Mouse (Mus musculus) adrenal gland, adult 18-20 months (tissue): ENCODE data around the gene Gm572. TPM values are rescaled to one million over a fixed set of nuclear protein-coding genes. Genes with fewer than 3 reads are reported as not detected.

Experiments used
- DNase-seq, 2 experiments: peaks; one replicate each; pipeline ENCODE4 v3.0.0; 2021 to 2022; ENCODE audit warnings: low spot score in 2 of 2
- long read RNA-seq, 2 experiments: library from polyadenylated mRNA; stranded (forward); transcript quantifications; one replicate each; pipeline ENCODE4 v2.0.0; 2021
- total RNA-seq, 2 experiments: library from RNA; stranded (reverse); gene quantifications; 1 replicate in 1 of 2; 2 replicates in 1 of 2; pipeline ENCODE4 v1.2.3; 2021

Gene Gm572
- not detected for total RNA-seq
- long read RNA-seq, experiment 1, result 0 reads
- long read RNA-seq, experiment 2, result 0 reads

DNA sequence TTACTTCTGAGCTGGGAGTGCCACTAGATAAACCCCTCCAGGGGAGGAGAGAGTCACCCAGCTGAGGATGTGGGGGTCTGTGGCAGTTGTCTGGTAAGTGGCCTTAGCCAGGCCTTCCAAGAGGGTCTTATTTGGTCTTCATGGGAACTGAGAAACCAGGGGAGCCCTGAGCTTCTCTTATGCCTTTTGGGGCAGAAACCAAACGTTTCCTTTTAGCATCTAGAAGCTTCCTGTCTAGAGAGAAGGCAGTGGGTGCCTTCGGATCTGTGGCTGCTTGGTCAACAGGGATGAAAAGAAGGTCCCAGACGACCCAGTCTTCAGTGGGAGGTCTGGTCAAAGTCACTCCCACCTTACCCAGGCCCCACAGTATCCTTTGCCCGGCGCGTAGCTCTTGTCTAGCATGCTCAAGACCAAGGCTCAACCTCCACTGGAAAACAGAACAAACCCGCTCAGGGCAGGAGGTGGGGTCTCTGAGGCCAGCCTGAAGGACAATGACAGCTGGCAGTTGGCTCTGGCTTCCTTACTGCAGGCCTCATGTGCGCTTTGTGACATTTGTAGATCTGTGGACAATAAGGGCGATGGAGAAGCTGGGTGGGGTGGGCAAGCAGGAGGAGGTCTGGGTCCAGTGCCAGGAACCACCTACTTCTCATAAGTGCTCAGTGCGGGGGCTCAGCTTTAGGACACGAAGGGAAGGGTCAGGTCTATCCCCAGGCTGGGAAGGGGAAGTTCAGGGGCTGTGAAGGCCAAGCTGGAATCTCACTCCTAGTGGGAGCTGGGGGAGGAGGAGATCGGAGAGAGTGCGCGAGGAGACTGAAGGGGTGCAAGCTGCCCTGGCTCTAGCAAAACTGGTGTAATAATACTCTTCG lies at the start of gene Gm572:
TSS of gene Gm572 (plus strand) at position 27 of the 866 bp plus-strand sequence.
- DNase-seq, result no peak

- DNase-seq, result no peak
Observed at GRCm38 (mm10) chr4:148593996-148594395, 49.1 kb upstream of the Gm572 start.

DNA sequence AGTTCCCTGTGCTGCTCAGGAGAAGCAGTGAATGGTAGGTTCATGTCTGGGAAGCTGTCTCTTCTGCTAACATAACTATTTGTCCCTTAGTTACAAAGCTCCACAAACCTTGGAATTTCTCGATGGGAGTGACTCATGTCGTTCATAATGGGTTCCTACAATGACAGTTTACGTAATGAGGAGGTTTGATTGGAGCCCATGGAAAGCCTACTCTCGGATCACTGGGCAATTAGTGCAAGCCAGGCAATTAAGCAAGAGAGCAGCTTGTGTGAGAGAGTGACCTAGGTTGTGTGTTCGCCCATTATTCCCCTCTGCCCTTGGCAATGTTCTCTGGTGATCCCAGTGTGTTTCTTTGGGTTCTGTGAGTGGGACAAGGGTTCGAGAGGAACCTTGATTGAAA lies 47.2 kb upstream of the Gm572 start:
- DNase-seq, result no peak

DNA sequence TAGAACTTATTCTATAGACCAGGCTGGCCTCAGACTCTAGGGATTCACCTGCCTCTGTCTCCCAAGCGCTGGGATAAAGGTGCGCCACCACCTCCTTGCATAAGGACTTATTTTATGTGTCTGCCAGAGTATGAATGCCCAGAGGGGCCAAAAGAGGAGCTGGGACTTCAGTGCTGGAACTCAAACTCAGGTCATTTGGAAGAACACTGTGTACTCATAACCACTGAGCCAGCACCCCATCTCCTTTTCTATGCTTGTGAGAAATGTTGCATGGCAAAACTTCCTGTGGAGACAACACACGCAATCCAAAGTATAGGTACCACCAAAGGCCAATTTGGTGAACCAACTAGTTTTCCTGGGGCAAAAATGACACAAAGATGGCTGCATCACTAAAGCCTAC lies 46.4 kb upstream of the Gm572 start:
- no peak for DNase-seq

- no peak for DNase-seq
Observed at GRCm38 (mm10) chr4:148598826-148599225, 44.3 kb upstream of the Gm572 start.

DNA sequence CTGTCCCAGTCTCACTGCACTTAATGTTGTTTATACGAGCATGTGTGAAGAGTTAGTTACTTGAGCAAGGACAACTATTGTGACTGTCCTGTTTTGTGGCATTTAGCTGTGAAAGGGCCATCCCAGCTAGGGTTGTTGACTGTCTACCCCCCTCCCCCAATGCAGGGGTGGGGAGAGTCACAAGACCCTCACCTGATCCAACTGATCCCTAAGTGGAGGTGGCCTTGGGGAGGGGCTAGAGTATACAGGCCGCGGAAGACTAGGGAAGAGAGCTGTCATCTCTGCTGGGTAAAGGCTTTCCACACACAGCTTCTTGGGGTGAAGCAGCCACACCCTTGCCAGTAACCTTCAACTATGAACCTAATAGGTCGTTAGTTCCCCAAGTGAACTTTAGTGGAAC lies 42.8 kb upstream of the Gm572 start:
- no peak for DNase-seq

DNA sequence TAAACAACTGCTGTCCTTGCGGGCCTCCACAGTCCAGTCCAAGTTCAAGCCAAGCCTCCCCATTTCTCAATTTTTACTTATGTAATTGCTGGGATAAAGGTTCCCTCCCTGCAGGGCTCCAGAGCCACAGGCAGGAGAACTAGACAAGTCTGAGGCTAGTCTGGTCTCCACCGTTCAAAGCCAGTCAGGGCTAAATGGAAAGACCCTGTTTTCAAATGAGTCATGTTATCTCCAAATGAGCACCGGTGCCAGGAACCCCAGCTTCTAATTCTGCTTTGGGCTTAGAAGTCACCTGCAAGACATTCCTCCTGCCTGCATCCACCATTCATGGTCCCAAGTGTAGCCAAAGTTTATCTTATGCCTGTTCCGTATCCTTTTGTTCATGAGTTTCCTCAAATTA lies 41.2 kb upstream of the Gm572 start:
- no peak for DNase-seq

- no peak for DNase-seq
Observed at GRCm38 (mm10) chr4:148602357-148603120, 40.6 kb upstream of the Gm572 start, which contains the start of gene Masp2. Gene Masp2 (plus strand): TSS chr4:148602554.

DNA sequence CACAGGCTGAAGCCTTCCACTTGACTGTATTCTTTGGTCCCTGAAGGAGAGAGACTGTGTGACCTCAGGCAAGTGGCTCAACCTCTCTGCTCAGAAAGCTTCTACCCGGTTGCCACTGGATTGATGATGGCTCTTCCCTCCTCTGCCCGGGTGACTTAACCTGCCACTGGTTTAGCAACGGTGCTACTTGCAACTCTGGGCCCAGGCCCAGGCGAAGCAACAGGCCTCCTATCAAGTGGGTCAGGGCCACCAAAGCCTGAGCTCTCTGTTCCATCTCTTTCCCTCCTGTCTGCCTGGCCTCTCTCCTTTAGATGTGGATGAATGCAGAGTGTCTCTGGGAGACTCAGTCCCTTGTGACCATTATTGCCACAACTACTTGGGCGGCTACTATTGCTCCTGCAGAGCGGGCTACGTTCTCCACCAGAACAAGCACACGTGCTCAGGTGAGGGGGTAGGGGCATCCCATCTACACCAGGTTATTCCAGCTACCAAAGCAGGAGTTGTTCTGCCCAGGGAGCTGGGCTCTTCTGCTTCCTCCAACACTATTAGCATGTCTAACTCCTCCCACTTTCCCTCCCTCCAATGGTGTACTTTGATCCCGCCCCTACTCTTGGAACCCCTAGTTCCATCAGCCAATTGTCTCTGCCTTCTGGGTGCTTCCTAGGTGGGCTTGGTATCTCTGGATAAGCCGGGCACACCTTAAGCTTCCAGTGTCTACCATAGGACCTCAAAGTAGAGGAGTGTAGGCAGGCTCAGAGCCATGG lies 39.6 kb upstream of the Gm572 start:
- no peak for DNase-seq

GRCm38 (mm10) chr4:148604141-148604540 lies 39.0 kb upstream of the Gm572 start:
- no peak for DNase-seq

DNA sequence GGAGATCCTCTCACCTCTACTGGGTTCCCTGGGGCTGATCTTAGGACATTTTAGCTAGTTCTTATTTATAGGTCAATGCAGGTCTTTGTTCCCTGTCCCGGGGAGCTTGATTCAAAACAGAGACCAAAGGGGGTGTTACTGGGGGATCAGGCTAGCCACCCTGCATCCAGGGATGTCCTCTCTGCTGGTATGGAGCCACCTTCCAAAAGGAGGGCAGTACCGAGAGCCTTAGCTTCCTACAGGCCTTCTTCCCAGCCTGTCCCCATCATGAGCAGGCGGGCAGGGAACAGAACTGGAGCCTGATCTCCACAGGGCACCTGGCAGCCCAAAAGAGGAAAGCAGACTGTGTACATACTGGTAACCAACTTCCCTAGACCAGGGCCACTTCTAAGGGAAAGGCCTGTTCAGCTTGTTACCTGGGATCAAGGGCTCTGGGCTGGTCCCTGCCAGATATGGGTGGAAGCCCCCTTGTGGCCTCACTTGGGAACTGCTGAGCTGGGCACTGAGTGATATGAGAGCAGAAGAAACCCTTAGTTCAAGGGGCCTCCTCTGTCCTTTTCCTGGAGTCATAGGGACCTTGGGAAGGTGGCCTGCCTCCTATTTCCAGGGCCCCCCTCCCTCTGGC lies 38.5 kb upstream of the Gm572 start:
- DNase-seq, result peak in 1 of 2 experiments; percentile 50

- peak; percentile 79 to 84 for DNase-seq
Observed at GRCm38 (mm10) chr4:148607758-148608157, 35.4 kb upstream of the Gm572 start.

- DNase-seq, result no peak
Observed at GRCm38 (mm10) chr4:148609805-148610204, 33.3 kb upstream of the Gm572 start.

DNA sequence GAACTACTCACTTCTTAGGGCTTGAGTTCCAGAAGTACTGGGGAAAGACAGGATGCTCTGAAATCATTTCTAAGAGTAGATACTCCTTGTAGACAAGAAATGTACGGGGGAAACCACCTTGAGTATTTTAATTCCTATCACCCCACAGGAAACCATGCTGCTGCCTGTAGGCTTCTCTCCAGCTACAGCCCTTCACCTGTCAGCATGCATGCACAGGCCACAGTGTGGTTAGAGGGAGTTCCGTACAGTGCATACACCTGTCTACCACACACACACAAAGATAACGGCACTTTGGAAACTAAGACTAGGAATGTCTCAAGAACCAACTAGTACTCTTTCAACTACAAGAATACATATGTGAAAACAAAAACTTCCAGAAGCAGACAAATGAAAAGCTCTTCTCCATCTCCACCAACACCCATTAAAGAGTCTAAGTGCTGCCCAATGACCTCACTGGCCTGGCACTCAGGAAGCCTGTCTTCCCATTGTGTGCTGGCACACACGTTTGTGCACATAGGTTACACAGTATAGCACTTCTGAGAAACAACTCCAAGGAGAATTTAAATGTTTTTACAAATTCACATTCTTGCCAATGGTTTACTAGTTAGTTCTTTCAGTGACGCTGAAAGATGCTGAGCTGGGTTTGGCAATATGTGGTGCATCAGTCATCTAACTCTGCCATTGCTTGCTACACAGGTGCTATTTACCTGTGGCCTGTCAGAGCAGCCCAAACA lies 32.3 kb upstream of the Gm572 start:
- no peak for DNase-seq

- DNase-seq, result no peak
Observed at GRCm38 (mm10) chr4:148612557-148612956, 30.6 kb upstream of the Gm572 start.

DNA sequence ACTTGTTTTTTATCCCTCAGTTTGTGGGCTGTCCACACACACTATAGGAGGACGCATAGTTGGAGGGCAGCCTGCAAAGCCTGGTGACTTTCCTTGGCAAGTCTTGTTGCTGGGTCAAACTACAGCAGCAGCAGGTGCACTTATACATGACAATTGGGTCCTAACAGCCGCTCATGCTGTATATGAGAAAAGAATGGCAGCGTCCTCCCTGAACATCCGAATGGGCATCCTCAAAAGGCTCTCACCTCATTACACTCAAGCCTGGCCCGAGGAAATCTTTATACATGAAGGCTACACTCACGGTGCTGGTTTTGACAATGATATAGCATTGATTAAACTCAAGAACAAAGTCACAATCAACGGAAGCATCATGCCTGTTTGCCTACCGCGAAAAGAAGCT lies 29.4 kb upstream of the Gm572 start:
- no peak for DNase-seq

DNA sequence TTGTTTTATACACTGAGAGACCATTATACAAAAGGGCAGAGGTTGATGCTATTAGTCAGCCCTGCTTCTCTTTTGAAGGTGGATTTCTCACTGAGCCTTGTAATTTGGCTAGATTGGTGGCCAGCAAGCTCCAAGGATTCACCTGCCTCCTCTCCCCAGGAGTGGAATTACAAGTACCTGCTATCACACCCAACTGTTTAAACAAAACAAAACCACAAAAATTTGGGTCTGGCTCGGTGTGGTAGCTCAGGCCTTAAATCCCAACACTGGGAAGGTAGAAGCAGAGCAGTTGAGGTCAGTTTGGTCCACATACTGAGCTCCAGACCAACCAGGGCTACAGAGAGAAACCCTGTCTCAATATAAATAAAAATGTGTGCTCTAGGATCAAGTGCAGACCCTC lies 23.3 kb upstream of the Gm572 start:
- no peak for DNase-seq

- DNase-seq, result no peak
Observed at GRCm38 (mm10) chr4:148620718-148621117, 22.4 kb upstream of the Gm572 start.

DNA sequence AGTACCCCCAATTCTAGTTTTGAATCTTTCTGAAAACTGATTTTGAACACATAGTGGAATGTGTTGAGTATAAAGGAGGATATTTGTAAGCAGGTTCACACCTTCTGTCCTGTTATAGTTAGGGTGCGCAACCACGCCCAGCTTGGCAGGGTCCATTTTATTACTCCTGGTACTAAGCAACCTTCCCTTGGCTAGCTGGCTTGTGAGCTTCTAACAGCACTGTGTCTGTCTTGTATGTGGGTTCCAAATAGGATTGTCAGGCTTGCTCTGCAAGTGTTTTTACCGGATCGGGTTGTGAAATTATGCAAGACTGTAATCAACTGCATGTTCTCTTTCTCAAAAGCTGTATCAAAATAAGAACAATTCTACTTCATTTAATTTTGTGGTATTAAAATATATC lies 20.6 kb upstream of the Gm572 start:
- DNase-seq, result no peak

GRCm38 (mm10) chr4:148623609-148624008 lies 19.5 kb upstream of the Gm572 start:
- DNase-seq, result no peak
